Mouse (Mus musculus) olfactory bulb, adult 2 months (tissue): ENCODE measurements at regions not wholly inside any gene's neighbourhood (a gene's known extent, or its start where the extent isn't known, plus 50 kb on each side); places are given as distances from the start of the nearest gene placed in this dataset.

Experiments used
- CTCF ChIP-seq: fragments of 200-500 bp; IDR thresholded peaks from 2 replicates; pipeline ENCODE4 v1.5.1; 2012; ENCODE audit warnings: low read depth, mild to moderate bottlenecking, low read length, moderate library complexity; ENCODE audit not compliant: insufficient read depth
- POLR2A ChIP-seq: fragments of 200-500 bp; IDR thresholded peaks from 2 replicates; pipeline ENCODE4 v1.6.1; 2012; ENCODE audit warnings: mild to moderate bottlenecking, low read depth, low read length, moderate library complexity; ENCODE audit not compliant: insufficient read depth

DNA sequence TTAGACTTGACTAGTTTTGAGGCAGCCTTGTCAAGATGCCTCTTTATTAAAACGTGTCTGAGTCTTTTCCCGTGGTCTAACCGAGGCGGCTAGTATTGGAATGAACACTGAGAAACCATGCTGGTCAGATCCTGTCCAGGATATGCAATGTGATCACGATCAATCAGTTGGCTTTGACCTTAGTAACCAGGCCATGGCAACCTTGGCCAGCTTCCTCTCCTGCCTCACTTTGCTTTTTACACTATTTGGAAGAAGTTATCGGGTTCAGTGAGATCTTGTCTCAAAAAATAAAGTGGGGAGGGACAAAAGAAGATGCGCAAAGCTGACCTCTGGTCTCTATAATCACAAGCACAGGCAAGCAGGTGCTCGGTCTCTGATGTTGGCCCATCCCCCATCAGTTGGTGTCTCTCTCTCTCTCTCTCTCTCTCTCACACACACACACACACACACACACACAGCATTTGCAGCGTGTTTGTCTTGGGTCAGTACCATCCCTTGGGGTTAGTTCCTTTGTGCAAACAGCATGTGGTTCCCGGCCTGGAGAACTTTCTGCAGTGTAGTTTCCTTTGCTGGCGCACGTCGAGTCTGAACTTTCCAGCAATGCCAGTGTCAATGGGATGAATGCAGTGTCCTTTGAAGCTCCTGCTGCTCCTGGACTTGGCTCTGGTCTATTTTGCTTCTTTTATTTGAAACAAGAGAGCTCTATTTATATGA is 117.6 kb upstream of the Spdye4c start:
- TF ChIP-seq POLR2A: no peak
- no peak for TF ChIP-seq CTCF
